Mouse (Mus musculus) ES-Bruce4 (cell line): ENCODE measurements at regions not wholly inside any gene's neighbourhood (a gene's known extent, or its start where the extent isn't known, plus 50 kb on each side); places are given as distances from the start of the nearest gene placed in this dataset.

Experiments used
- H3K27ac ChIP-seq: 2 replicates; pipeline ENCODE4 v1.5.1; 2012; ENCODE audit warnings: low read length, inconsistent platforms; ENCODE audit not compliant: insufficient read depth
- H3K27me3 ChIP-seq: 2 replicates; pipeline ENCODE4 v1.6.1; 2012; ENCODE audit warnings: mild to moderate bottlenecking, low read length, inconsistent platforms; ENCODE audit not compliant: control insufficient read depth, poor library complexity, insufficient read depth, severe bottlenecking
- H3K36me3 ChIP-seq: 2 replicates; pipeline ENCODE4 v1.6.1; 2012; ENCODE audit warnings: inconsistent platforms, mild to moderate bottlenecking, low read length, moderate library complexity; ENCODE audit not compliant: control insufficient read depth, poor library complexity, insufficient read depth, severe bottlenecking
- H3K4me1 ChIP-seq: one replicate; pipeline ENCODE4 v1.8.1; 2011; ENCODE audit warnings: low read length; ENCODE audit not compliant: control insufficient read depth, insufficient read depth
- H3K4me3 ChIP-seq: 2 replicates; pipeline ENCODE4 v1.5.1; 2011; ENCODE audit warnings: low read depth, mild to moderate bottlenecking, low read length
- H3K9ac ChIP-seq: 2 replicates; pipeline ENCODE4 v1.6.1; 2012; ENCODE audit warnings: low read depth, mild to moderate bottlenecking, inconsistent platforms; ENCODE audit not compliant: poor library complexity, severe bottlenecking
- H3K9me3 ChIP-seq: replicated peaks from 2 replicates; pipeline ENCODE4 v1.6.1; 2012; ENCODE audit warnings: mild to moderate bottlenecking, low read length, inconsistent platforms; ENCODE audit not compliant: control insufficient read depth, poor library complexity, insufficient read depth, severe bottlenecking
- CTCF ChIP-seq: IDR thresholded peaks from one replicate; pipeline ENCODE4 v1.8.1; 2011; ENCODE audit warnings: low read depth, low read length
- EP300 ChIP-seq: IDR thresholded peaks from 2 replicates; pipeline ENCODE4 v1.6.1; 2011; ENCODE audit warnings: low read depth, low read length; ENCODE audit not compliant: insufficient read depth
- POLR2A ChIP-seq: IDR thresholded peaks from one replicate; pipeline ENCODE4 v1.8.1; 2011; ENCODE audit warnings: low read length; ENCODE audit not compliant: insufficient read depth

DNA sequence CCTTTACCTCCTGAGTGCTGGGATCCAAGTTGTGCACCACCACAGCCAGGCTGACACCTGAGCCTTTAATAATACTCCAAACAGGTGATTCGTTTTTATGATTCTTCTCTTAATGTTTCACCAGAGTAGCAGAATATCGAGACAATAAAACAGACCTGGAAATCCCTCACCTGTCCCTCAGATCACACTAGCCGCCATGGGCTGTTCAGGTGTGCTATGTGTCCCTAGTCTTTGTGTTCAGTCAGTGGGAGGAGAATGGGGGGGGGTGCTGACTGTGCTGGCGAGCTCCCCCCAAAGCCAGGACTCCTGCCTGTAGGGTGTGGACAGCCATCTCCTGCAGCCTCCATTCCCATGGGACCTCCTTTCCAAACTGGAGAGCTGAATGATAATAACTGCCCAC is 168.9 kb upstream of the Nfe2l3 start:
- H3K4me3 ChIP-seq = no peak overlapping the region
- H3K9ac ChIP-seq = no peak overlapping the region
- H3K27me3 ChIP-seq = no peaks in the 10 kb centered on the region
- no peaks in the 10 kb centered on the region for H3K4me1 ChIP-seq
- no peaks in the 10 kb centered on the region for H3K36me3 ChIP-seq
- TF ChIP-seq CTCF = no peak
- TF ChIP-seq POLR2A = no peak
- no peak for TF ChIP-seq EP300
- H3K27ac ChIP-seq = no peak overlapping the region
- no peaks in the 10 kb centered on the region for H3K9me3 ChIP-seq

DNA sequence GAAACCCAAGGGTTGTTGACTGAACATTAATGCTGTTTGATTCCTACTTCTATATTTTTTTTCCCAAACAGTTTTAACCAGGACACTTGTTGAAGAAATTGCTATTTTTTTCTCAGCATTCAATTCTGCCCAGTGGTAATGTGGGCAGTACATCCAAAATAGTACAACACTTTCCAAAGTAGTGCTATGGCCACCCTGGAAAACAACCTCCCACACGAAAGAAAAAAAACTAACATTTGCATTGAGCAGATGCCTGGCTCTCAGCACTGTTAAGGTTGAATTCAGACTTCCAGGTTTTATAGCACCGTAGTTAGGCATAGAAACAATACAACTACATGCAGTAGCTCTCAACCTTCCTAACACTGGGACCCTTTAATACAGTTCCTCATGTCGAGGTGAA is 167.1 kb upstream of the Nfe2l3 start:
- Histone ChIP-seq H3K36me3 (no peaks in the 10 kb centered on the region), H3K9ac (no peak overlapping the region), H3K4me3 (no peak overlapping the region), H3K9me3 (no peaks in the 10 kb centered on the region), H3K27ac (no peak overlapping the region), H3K4me1 (no peaks in the 10 kb centered on the region), H3K27me3 (no peaks in the 10 kb centered on the region)
- TF ChIP-seq CTCF (no peak), EP300 (no peak), POLR2A (no peak)

DNA sequence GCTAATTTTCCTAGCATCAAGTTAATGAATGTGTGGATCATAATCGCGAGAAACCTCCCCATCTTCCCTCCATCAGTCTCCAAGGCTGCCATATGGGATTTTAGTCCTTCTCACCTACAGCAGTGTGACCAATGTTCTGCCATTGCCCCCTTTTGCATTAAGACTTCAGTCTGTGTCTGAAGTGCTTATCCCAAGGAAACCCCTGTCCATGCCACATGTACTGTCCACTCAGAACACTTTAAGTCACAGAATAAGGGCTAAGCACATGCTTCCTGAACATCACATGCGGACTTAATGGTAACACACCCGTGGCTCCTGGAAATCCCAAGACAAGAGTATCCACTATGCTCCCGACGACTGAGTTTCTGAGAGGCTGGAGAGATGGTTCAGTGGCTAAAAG is 165.7 kb upstream of the Nfe2l3 start:
- Histone ChIP-seq H3K4me3 (no peak overlapping the region), H3K27ac (no peak overlapping the region), H3K9ac (no peak overlapping the region), H3K4me1 (no peaks in the 10 kb centered on the region), H3K27me3 (no peaks in the 10 kb centered on the region), H3K36me3 (no peaks in the 10 kb centered on the region), H3K9me3 (no peaks in the 10 kb centered on the region)
- TF ChIP-seq POLR2A = no peak
- no peak for TF ChIP-seq EP300
- no peak for TF ChIP-seq CTCF

GRCm38 (mm10) chr6:51267888-51268287 is 164.6 kb upstream of the Nfe2l3 start:
- no peaks in the 10 kb centered on the region for H3K27me3 ChIP-seq
- H3K4me1 ChIP-seq = no peaks in the 10 kb centered on the region
- no peaks in the 10 kb centered on the region for H3K9me3 ChIP-seq
- no peak for TF ChIP-seq EP300
- TF ChIP-seq POLR2A = no peak
- TF ChIP-seq CTCF = no peak
- H3K36me3 ChIP-seq = no peaks in the 10 kb centered on the region
- no peak overlapping the region for H3K27ac ChIP-seq
- H3K4me3 ChIP-seq = no peak overlapping the region
- no peak overlapping the region for H3K9ac ChIP-seq

DNA sequence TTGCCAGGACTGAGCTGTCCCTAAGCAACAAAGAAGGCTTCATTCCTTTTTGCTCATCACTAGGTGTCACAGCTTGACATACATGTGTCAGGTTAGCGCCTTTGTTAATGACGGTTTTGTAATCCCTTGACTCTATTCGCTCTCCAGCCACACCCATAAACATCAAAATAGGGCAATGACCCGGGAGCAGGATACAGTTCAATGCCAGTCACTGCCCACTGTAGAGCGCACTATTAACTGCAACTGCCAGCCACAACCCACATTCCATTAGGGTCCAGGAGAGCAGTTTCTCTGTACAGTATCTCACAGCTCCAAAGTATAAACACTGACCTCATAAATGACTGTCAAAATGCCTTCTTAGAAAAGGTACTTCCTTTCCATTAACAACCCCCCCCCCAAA is 163.5 kb upstream of the Nfe2l3 start:
- no peak overlapping the region for H3K27ac ChIP-seq
- no peak overlapping the region for H3K4me3 ChIP-seq
- TF ChIP-seq EP300 (no peak), CTCF (no peak), POLR2A (no peak)
- no peak overlapping the region for H3K9ac ChIP-seq
- no peaks in the 10 kb centered on the region for H3K27me3 ChIP-seq
- H3K36me3 ChIP-seq = no peaks in the 10 kb centered on the region
- no peaks in the 10 kb centered on the region for H3K4me1 ChIP-seq
- no peaks in the 10 kb centered on the region for H3K9me3 ChIP-seq

GRCm38 (mm10) chr6:51269617-51270016 is 162.9 kb upstream of the Nfe2l3 start:
- Histone ChIP-seq H3K4me1 (no peaks in the 10 kb centered on the region), H3K27me3 (no peaks in the 10 kb centered on the region), H3K9me3 (no peaks in the 10 kb centered on the region), H3K4me3 (peak overlapping the region; percentile 86), H3K27ac (no peak overlapping the region), H3K9ac (no peak overlapping the region), H3K36me3 (no peaks in the 10 kb centered on the region)
- TF ChIP-seq POLR2A = no peak
- no peak for TF ChIP-seq CTCF
- no peak for TF ChIP-seq EP300
